Mouse (Mus musculus) E14TG2a.4 (cell line): ENCODE data around the gene Dscam.

Experiments used
- CTCF ChIP-seq: conservative IDR thresholded peaks from 2 replicates; pipeline ENCODE4 v1.5.1; 2014; ENCODE audit warnings: low read length
- NANOG ChIP-seq: IDR thresholded peaks from 2 replicates; pipeline ENCODE4 v1.6.1; 2014; ENCODE audit warnings: borderline replicate concordance, low read length, mixed read lengths

GRCm38 (mm10) chr16:96906630-96907029 is 263.9 kb downstream of the Dscam start:
- TF ChIP-seq CTCF (no peak), NANOG (no peak)
